Mouse (Mus musculus): ENCODE measurements around the gene Clcn6.
A peak's percentile ranks its signal among the peaks of the same experiment; 100 is the strongest.

Gene Clcn6

GRCm38 (mm10) chr4:147985205-147986132 is 53.2 kb downstream of the Clcn6 start, which contains the start of gene Nppb:
Gene Nppb (plus strand): TSS chr4:147985788.
- no peak for DNase-seq (ENCODE audit: low spot score)

GRCm38 (mm10) chr4:147979441-147979860 is 59.2 kb downstream of the Clcn6 start:
- no peak for DNase-seq (ENCODE audit: low spot score)

GRCm38 (mm10) chr4:147978391-147978790 is 60.2 kb downstream of the Clcn6 start:
- no peak for DNase-seq (ENCODE audit: low spot score)

- DNase-seq (ENCODE audit: low spot score): no peak
Observed at GRCm38 (mm10) chr4:147977726-147978125, 60.9 kb downstream of the Clcn6 start.

- DNase-seq (ENCODE audit: low spot score): no peak
Observed at GRCm38 (mm10) chr4:147976237-147976636, 62.4 kb downstream of the Clcn6 start.

- DNase-seq (ENCODE audit: low spot score): no peak
Observed at GRCm38 (mm10) chr4:147969337-147969736, 69.3 kb downstream of the Clcn6 start.

GRCm38 (mm10) chr4:147968816-147969215 is 69.8 kb downstream of the Clcn6 start:
- DNase-seq (ENCODE audit: low spot score): no peak

- no peak for DNase-seq (ENCODE audit: low spot score)
Observed at GRCm38 (mm10) chr4:147965712-147966111, 72.9 kb downstream of the Clcn6 start.

GRCm38 (mm10) chr4:147963623-147964022 is 75.0 kb downstream of the Clcn6 start:
- no peak for DNase-seq (ENCODE audit: low spot score)

GRCm38 (mm10) chr4:147962781-147963180 is 75.8 kb downstream of the Clcn6 start:
- peak; percentile 70 for DNase-seq (ENCODE audit: low spot score)

- DNase-seq (ENCODE audit: low spot score): peak; percentile 92
Observed at GRCm38 (mm10) chr4:147959881-147960831, 78.5 kb downstream of the Clcn6 start.

GRCm38 (mm10) chr4:147957141-147957540 is 81.5 kb downstream of the Clcn6 start:
- no peak for DNase-seq (ENCODE audit: low spot score)
